Mouse (Mus musculus): ENCODE data around the gene Alk. TPM values are rescaled to one million over a fixed set of nuclear protein-coding genes. Genes with fewer than 3 reads are reported as not detected.
A peak's percentile ranks its signal among the peaks of the same experiment; 100 is the strongest.

Gene Alk
- total RNA-seq, 4 experiments from 2014 or later = 7.2 to 8.0 (median 7.5) TPM

GRCm38 (mm10) chr17:71980518-71981145 lies 623.8 kb downstream of the Alk start:
- DNase-seq (ENCODE audit: low spot score in 2 of 2) = no peak

DNA sequence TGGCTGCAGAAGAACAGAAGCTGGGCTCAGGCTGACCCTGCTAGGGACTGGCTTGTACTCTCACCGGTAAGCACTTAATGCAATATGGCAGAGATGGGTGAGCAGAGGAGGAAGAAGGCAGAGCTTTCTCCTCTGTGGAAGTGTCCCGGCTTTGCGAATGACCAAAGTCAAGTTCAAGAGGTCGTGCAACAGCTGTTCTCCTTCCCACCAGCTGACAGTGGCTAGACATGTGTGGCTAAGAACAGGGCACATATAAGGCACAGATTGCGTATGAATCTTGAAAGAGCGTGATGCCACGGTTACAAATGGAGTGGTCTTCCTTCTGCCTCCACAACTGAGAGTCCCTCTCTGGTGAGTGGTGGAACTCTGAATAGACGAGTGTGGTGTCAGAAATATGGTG lies 625.3 kb downstream of the Alk start:
- no peak for DNase-seq (ENCODE audit: low spot score in 2 of 2)

DNA sequence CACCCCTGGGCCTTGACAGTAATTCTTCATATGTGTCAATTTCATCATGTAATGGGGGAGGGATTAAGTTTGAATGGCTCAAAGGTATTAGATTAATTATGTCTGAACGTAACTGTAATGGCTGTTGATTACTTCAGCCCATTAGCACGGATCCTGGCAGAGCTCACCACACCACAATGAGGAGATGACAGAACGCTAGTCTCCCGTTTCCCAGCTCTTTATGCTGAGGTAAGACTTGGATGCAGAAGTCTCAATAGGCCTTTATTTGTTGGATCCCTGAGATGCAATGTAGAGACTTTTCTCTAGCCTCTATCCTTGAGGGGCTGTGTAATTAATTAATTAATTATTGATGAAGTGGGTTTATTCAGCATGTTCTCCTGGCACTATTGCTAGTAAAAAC lies 627.8 kb downstream of the Alk start:
- no peak for DNase-seq (ENCODE audit: low spot score in 2 of 2)

- no peak for DNase-seq (ENCODE audit: low spot score in 2 of 2)
Measured at GRCm38 (mm10) chr17:71973704-71974103, 630.7 kb downstream of the Alk start.

DNA sequence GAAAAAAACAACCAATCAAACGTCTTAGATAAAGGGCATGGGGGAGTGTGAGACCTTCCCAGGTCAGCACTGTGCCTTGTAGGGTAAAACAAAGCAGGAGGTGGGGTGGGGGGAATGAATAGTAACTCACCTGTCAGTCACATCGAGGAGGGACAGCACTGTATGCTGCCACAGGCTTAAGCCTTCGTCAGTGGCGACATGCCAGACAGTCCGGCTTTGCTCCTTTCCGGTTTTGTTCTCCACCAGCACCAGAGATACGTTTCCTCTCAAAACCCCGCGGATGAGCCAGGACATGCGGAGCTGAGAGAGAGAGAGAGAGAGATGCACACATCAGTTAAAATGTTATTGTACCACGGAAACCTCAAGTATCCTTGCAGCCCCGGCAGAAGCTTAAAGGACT lies 637.1 kb downstream of the Alk start:
- no peak for DNase-seq (ENCODE audit: low spot score in 2 of 2)

- peak; percentile 42 to 60 for DNase-seq (ENCODE audit: low spot score in 2 of 2)
Measured at GRCm38 (mm10) chr17:71965733-71966606, 638.5 kb downstream of the Alk start.

- no peak for DNase-seq (ENCODE audit: low spot score in 2 of 2)
Measured at GRCm38 (mm10) chr17:71964610-71965009, 639.8 kb downstream of the Alk start.

DNA sequence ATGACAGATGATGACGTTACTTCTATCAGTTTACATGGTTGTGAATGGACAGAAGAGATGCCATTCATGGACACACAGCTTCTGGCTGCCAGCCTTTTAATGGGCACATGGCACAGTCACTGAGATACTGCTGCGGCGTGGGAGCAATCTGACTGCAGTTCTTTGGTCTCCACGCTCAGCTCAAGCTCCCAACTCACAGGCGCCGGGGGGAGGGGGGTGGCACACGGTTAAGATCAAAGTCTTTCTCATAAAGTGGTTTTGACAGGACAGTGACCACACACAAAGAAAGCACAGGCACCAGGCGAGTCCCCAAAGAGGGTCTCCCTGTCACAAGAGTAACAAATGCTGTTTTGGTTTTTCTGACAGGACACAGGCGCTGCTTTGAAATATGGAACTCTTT lies 641.7 kb downstream of the Alk start:
- DNase-seq (ENCODE audit: low spot score in 2 of 2) = peak; percentile 13 to 15

- DNase-seq (ENCODE audit: low spot score in 2 of 2) = no peak
Measured at GRCm38 (mm10) chr17:71955011-71955410, 649.4 kb downstream of the Alk start.

- no peak for DNase-seq (ENCODE audit: low spot score in 2 of 2)
Measured at GRCm38 (mm10) chr17:71954217-71954844, 650.1 kb downstream of the Alk start.

DNA sequence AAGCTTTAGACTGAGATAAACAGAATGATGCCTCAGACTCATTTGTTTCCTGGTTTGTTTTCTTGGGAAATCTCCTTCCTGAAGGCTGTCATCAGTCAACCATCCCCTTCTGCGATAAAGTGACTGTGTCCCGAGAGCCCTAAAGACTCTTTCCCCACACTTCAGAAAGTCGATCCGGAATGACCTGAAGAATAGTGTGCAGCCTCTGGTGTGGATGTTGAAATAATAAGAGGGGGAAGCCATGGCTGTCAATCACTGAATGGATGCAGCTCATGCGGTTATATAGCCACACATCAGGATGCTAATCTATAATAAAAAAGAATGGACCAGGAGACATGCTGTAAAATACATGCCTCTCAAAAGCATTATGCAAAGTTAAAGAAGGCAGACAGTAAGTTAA lies 653.5 kb downstream of the Alk start:
- DNase-seq (ENCODE audit: low spot score in 2 of 2) = no peak

DNA sequence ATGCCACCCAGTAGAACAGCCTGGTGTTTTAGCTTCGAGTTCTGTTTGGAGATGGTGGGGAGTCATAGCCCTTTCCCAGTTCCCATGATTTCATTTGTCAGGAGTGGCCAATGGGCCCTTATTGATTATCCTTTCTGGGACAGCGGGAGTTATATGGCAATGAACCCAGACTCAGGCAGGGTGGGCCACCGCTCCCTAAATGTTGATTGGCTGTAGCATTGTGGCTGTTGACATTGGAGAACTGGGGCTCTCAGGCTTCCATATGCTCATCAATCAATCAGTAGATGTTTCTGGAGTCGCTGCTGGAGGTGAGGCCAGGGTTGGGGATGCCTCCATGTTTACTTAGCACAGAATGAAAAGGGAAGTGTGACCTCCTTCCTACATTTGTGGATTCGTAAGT lies 655.7 kb downstream of the Alk start:
- DNase-seq (ENCODE audit: low spot score in 2 of 2) = no peak

DNA sequence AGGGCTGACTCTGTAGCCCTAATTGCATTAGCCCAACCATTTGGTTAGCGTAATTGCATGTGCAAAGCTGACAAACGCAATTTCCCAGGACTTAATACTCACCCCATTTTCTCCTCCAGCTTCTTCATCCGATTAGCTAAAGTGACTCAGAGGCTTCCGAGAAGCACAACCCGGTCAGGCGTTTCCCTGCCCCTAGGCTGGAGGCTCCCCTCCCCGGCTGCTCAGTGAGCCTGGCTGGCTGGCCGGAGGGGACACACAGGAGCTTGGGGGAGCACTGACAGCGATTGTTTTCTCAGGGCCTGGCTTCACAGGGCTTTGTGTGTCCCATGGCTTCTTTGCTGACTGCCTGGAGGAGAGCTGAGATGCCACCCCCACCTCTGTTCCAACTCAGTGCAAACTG lies 657.0 kb downstream of the Alk start:
- DNase-seq (ENCODE audit: low spot score in 2 of 2) = no peak

- no peak for DNase-seq (ENCODE audit: low spot score in 2 of 2)
Measured at GRCm38 (mm10) chr17:71944020-71944419, 660.4 kb downstream of the Alk start.

GRCm38 (mm10) chr17:71942052-71942451 lies 662.4 kb downstream of the Alk start:
- DNase-seq (ENCODE audit: low spot score in 2 of 2) = no peak

- no peak for DNase-seq (ENCODE audit: low spot score in 2 of 2)
Measured at GRCm38 (mm10) chr17:71941436-71941835, 663.0 kb downstream of the Alk start.

- DNase-seq (ENCODE audit: low spot score in 2 of 2) = no peak
Measured at GRCm38 (mm10) chr17:71936681-71937080, 667.7 kb downstream of the Alk start.

DNA sequence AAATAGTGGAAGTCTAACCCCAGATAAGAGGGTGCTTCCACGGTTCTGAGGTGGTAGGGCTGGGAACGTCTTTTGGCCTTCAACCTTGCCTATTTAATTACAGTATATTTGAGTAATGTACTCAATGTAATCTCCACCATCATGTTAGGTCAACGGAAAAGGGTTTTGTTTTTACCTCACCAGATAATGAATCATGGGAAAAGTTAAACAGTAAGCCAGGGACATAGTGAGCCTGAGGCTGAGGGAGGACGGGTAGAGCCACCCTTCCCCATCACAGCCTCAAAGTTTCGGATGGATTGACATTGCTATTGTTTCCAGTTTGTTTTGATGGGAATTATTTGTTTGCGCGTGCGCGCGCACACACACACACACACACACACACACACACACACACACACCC lies 668.6 kb downstream of the Alk start:
- no peak for DNase-seq (ENCODE audit: low spot score in 2 of 2)

DNA sequence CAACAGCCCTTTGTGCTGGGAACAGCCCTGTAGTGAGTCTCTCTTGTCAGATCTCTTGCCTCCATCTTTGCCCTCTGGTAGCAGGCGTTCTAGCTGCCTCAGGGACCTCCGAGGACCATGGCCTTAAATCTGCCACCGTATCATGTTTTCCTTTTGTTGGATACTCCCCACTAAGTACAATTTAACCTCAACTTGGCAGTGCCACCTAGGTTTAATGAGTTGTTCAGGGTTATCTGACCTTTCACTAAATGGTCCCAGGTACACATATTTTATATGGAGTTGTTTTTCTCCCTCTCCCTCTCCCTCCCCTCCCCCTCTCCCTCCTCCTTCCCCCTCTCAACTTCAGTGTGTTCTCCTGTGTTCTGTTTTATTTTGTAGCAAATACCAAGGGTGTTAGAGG lies 669.1 kb downstream of the Alk start:
- DNase-seq (ENCODE audit: low spot score in 2 of 2) = no peak

DNA sequence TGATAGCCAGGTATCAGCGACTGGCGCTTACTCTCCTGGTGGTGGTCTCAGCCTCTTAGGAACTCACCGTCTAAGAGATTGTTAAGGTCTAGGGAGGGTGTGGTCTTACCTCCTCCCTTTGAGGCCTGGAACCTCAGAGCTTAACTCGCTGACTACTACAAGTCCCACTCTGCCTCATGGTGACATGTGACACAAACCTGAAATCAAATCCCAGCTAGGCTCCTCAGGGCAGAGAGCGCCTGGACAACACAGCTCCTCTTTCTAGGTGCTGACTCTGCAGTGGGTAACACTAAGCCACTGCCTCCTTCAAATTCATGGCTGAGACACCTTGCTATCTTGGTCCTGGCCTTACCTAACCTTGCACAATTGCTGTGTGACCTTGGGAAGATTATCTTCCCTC lies 689.5 kb downstream of the Alk start:
- no peak for DNase-seq (ENCODE audit: low spot score in 2 of 2)

DNA sequence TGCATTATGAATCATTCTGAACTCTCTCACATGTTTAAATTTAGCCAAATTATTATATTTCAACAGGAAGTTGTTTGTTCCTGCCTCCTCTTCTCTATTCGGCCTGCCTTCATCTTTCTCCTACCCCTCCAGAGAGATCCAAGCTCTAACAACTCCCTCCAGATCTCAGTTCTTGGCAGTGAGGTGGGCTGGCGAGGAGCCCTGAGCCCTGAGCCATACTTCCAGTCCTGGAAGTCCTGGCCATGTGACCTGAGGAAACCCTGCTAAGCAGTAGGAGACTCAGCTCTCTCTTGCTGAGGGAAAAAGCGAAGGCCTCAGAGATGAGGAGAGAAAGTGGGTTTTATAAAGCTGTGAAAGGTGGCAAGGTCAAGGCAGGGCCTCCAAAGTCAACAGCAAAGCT lies 689.9 kb downstream of the Alk start:
- DNase-seq (ENCODE audit: low spot score in 2 of 2) = peak in 1 of 2 experiments; percentile 9

- no peak for DNase-seq (ENCODE audit: low spot score in 2 of 2)
Measured at GRCm38 (mm10) chr17:71913188-71913587, 691.2 kb downstream of the Alk start.
